Mouse (Mus musculus) stomach, adult 2 months (tissue): ENCODE results near the gene Alms1. TPM values are rescaled to one million over a fixed set of nuclear protein-coding genes. Genes with fewer than 3 reads are reported as not detected.

Source experiments
- polyA plus RNA-seq: library from polyadenylated mRNA; depleted of rRNA; stranded (reverse); fragments of >200 nt; gene quantifications from 2 replicates; pipeline ENCODE4 v1.2.3, GENCODE M21; 2012; rRNA removed

The Alms1 gene
- 0.03 and 0.10 TPM in 2 replicates for polyA plus RNA-seq

DNA sequence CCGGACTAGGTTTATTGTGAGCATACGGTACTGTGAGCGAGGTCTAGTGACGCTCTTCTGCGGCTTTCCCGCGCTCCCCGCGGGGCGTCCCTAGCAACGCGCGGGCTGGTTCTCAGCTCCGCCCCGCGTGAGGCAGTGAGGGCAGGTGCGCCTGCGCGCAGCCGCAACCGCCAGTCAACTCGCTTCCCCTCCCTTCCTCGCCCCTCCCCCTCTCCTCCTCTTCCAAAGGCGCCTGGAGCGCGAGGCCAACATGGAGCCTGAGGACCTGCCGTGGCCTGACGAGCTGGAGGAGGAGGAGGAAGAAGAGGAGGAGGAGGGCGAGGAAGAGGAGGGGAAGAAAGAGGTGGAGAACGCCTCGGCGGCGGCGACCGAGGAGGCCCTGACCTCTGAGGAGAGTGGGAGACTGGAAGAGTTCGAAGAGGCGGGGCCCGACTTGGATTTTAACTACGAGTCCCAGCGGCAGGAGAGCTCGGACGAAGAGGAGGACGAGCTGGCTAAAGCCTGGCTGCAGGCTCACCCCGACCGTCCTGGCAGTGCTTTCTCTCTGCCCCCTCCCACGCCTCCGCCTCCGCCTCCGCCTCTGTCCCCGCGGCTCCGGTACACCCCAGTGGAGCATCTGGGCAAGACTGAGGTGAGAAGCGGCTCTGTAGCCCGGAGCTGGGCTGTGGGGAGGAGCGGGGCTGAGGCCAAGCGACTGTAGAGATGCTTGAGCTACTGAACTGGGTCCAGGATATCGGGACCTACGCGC lies at the start of gene Alms1:
TSS of gene Alms1 (plus strand) at position 136 of the 748 bp plus-strand sequence.

DNA sequence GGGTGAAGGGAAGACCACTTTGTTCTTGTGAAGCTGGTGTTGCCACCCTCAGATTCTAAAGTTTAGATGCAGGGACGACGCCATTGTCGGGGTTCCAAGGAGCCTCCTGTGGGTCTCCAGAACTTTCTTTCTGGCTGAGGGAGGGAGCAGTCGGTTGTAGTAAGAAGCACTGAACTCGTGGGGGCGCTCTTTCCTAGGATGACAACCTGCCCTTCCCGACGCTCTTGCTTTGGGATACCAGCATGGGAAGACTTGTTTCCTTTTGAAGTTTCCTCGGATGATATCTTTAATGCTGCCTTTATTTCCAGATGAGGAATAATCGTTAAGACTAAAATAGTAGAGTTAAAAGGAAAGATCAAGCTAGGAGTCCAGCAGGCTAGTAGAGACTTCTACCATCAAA lies 125.8 kb downstream of the Alms1 start, which contains the start of gene Nat8f7:
TSS of gene Nat8f7 (minus strand) at position 101 of the 400 bp plus-strand sequence.

Other genes with a start within 250 kb of the Alms1 start
- 5.4 and 7.6 TPM in 2 replicates for gene Rab11fip5, start 212.9 kb upstream of the Alms1 start, polyA plus RNA-seq
- gene Noto, start 163.6 kb upstream of the Alms1 start, polyA plus RNA-seq = not detected in 2 replicates
- 5.4 and 6.2 TPM in 2 replicates for gene Smyd5, start 155.5 kb upstream of the Alms1 start, polyA plus RNA-seq
- gene Cct7, start 136.0 kb upstream of the Alms1 start, polyA plus RNA-seq = 30.9 and 37.1 TPM in 2 replicates
- 13.6 and 15.3 TPM in 2 replicates for gene Pradc1, start 135.6 kb upstream of the Alms1 start, polyA plus RNA-seq
- 0.19 and 0.28 TPM in 2 replicates for gene Fbxo41, start 84.5 kb upstream of the Alms1 start, polyA plus RNA-seq
- not detected in 2 replicates for gene Egr4, start 73.9 kb upstream of the Alms1 start, polyA plus RNA-seq
- gene Nat8f7, start 125.7 kb downstream of the Alms1 start, polyA plus RNA-seq = 2.4 TPM in 1 of 2 replicates, not detected in the other
- gene Nat8f3, start 178.2 kb downstream of the Alms1 start, polyA plus RNA-seq = 0.24 and 0.26 TPM in 2 replicates
- gene Nat8f6, start 233.4 kb downstream of the Alms1 start, polyA plus RNA-seq = 0.35 TPM in 1 of 2 replicates, not detected in the other
- gene Nat8f5, start 233.4 kb downstream of the Alms1 start, polyA plus RNA-seq = 0.29 TPM in 1 of 2 replicates, not detected in the other
- 0.06 and 0.39 TPM in 2 replicates for gene Nat8, start 244.6 kb downstream of the Alms1 start, polyA plus RNA-seq